Mouse (Mus musculus): ENCODE results near the gene Tmem254a.
"Not testable (repeated sequence)": the region's sequence is repeated elsewhere in the genome, so short reads cannot be mapped to it uniquely, and the experiment has no call there.

Gene Tmem254a

GRCm38 (mm10) chr14:25927562-25927881, at the start of gene Tmem254a:
Tmem254a (minus strand) TSS chr14:25927672.
- DNase-seq (ENCODE audit: low spot score in 2 of 2), result not testable (repeated sequence)

GRCm38 (mm10) chr14:25957861-25958260, 30.4 kb upstream of the Tmem254a start:
- not testable (repeated sequence) for DNase-seq (ENCODE audit: low spot score in 2 of 2)

GRCm38 (mm10) chr14:25938004-25938403, 10.5 kb upstream of the Tmem254a start, which contains the start of gene Cphx1:
Cphx1 (plus strand) TSS chr14:25938304.
- not testable (repeated sequence) for DNase-seq (ENCODE audit: low spot score in 2 of 2)

- not testable (repeated sequence) for DNase-seq (ENCODE audit: low spot score in 2 of 2)
Measured at GRCm38 (mm10) chr14:25936867-25937630, 9.6 kb upstream of the Tmem254a start.

- DNase-seq (ENCODE audit: low spot score in 2 of 2), result not testable (repeated sequence)
Measured at GRCm38 (mm10) chr14:25926814-25927561, 484 bp downstream of the Tmem254a start.

- DNase-seq (ENCODE audit: low spot score in 2 of 2), result not testable (repeated sequence)
Measured at GRCm38 (mm10) chr14:25918427-25919170, 8.9 kb downstream of the Tmem254a start.

GRCm38 (mm10) chr14:25908976-25909375, 18.5 kb downstream of the Tmem254a start:
- DNase-seq (ENCODE audit: low spot score in 2 of 2), result not testable (repeated sequence)

GRCm38 (mm10) chr14:25907272-25907671, 20.2 kb downstream of the Tmem254a start:
- DNase-seq (ENCODE audit: low spot score in 2 of 2), result not testable (repeated sequence)

- DNase-seq (ENCODE audit: low spot score in 2 of 2), result peak in 1 of 2 experiments; percentile 6
Measured at GRCm38 (mm10) chr14:25905243-25905642, 22.2 kb downstream of the Tmem254a start.

GRCm38 (mm10) chr14:25903000-25903399, 24.5 kb downstream of the Tmem254a start, which contains the start of gene Plac9a:
Plac9a (minus strand) TSS chr14:25903100.
- not testable (repeated sequence) for DNase-seq (ENCODE audit: low spot score in 2 of 2)

GRCm38 (mm10) chr14:25895686-25896085, 31.8 kb downstream of the Tmem254a start:
- not testable (repeated sequence) for DNase-seq (ENCODE audit: low spot score in 2 of 2)

- DNase-seq (ENCODE audit: low spot score in 2 of 2), result not testable (repeated sequence)
Measured at GRCm38 (mm10) chr14:25894566-25894965, 32.9 kb downstream of the Tmem254a start.

- DNase-seq (ENCODE audit: low spot score in 2 of 2), result not testable (repeated sequence)
Measured at GRCm38 (mm10) chr14:25885886-25886285, 41.6 kb downstream of the Tmem254a start.

- not testable (repeated sequence) for DNase-seq (ENCODE audit: low spot score in 2 of 2)
Measured at GRCm38 (mm10) chr14:25881769-25882168, 45.7 kb downstream of the Tmem254a start.

- DNase-seq (ENCODE audit: low spot score in 2 of 2), result not testable (repeated sequence)
Measured at GRCm38 (mm10) chr14:25876640-25877039, 50.8 kb downstream of the Tmem254a start.
